Mouse (Mus musculus): ENCODE data around the gene Erc1.

DNA sequence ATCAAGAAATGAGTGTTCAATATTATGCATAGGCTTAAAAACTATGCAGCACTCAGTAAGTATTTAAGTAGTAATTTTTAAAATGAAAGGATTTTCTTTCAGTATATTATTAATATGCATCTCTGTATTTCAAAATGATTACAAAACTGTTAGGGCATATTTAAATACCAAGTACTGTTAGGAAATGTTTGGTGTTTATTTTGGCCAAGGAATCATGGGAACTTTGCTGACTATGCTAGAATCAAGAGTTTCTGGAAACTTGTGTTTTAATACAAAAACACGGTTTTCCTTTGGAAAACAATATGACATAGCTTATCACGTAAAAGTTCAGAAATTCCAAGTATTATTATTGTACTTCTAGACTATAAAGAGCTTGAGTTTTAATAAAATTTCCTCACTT, 167.2 kb downstream of the Erc1 start:
- TF ChIP-seq CTCF (conservative IDR thresholded peaks at IDR 0.05; ENCODE audit: insufficient read depth, insufficient read length, low read depth, low read length) (no peak), POLR2A (IDR thresholded peaks at IDR 0.05; ENCODE audit: low read depth, low read length) (no peak)
